Mouse (Mus musculus) adrenal gland, adult 18-20 months (tissue): Measurements from ENCODE around the gene Gli1. TPM values are rescaled to one million over a fixed set of nuclear protein-coding genes. Genes with fewer than 3 reads are reported as not detected.

Experiments used
- total RNA-seq, 2 experiments: library from RNA; stranded (reverse); gene quantifications; 1 replicate in 1 of 2; 2 replicates in 1 of 2; pipeline ENCODE4 v1.2.3; 2021

Gene Gli1
- total RNA-seq, 2 experiments from 2014 or later = 3.3 to 4.1 TPM

Other genes starting within 250 kb of the Gli1 start
- gene Os9, start 220.8 kb downstream of the Gli1 start, total RNA-seq = 100 to 1,000 TPM; 114 to 147 TPM
- gene B4galnt1, start 176.7 kb downstream of the Gli1 start, total RNA-seq = 1 to 10 TPM; 7.8 to 8.6 TPM
- gene Slc26a10, start 161.3 kb downstream of the Gli1 start, total RNA-seq = 1 to 10 TPM; 1.1 to 1.8 TPM
- gene Arhgef25, start 151.9 kb downstream of the Gli1 start, total RNA-seq = 10 to 100 TPM; 18.8 to 20.3 TPM
- gene Dtx3, start 146.2 kb downstream of the Gli1 start, total RNA-seq = 10 to 100 TPM; 63.0 to 67.6 TPM
- 10 to 100 TPM; 41.5 to 44.7 TPM for gene Pip4k2c, start 130.4 kb downstream of the Gli1 start, total RNA-seq
- gene Kif5a, start 78.6 kb downstream of the Gli1 start, total RNA-seq = 1 to 10 TPM; 5.4 to 8.0 TPM
- gene Dctn2, start 75.6 kb downstream of the Gli1 start, total RNA-seq = 100 to 1,000 TPM; 143 to 159 TPM
- gene Mbd6, start 53.0 kb downstream of the Gli1 start, total RNA-seq = 10 to 100 TPM; 38.9 to 45.4 TPM
- gene Mars, start 30.2 kb downstream of the Gli1 start, total RNA-seq = 10 to 100 TPM; 80.9 to 98.6 TPM
- 1 to 10 TPM; 1.7 to 2.9 TPM for gene Arhgap9, start 20.0 kb downstream of the Gli1 start, total RNA-seq
- gene Inhbe, start 12.4 kb upstream of the Gli1 start, total RNA-seq = not detected
- not detected for gene Inhbc, start 28.5 kb upstream of the Gli1 start, total RNA-seq
- 100 to 1,000 TPM; 104 to 117 TPM for gene R3hdm2, start 38.4 kb upstream of the Gli1 start, total RNA-seq
- 1 to 10 TPM; 1.1 to 1.9 TPM for gene Stac3, start 159.7 kb upstream of the Gli1 start, total RNA-seq
- gene Ndufa4l2, start 173.0 kb upstream of the Gli1 start, total RNA-seq = 10 to 100 TPM; 36.0 to 55.3 TPM
- 10 to 100 TPM; 38.6 to 46.5 TPM for gene Shmt2, start 180.5 kb upstream of the Gli1 start, total RNA-seq
- gene Nxph4, start 192.6 kb upstream of the Gli1 start, total RNA-seq = 10 to 100 TPM in 1 of 2 experiments, 1 to 10 TPM in 1; 6.9 to 12.6 TPM